Mouse (Mus musculus) liver, postnatal 0 days (tissue): ENCODE data around the gene C4b. TPM values are rescaled to one million over a fixed set of nuclear protein-coding genes. Genes with fewer than 3 reads are reported as not detected.
"Not testable (repeated sequence)": the region's sequence is repeated elsewhere in the genome, so short reads cannot be mapped to it uniquely, and the experiment has no call there.

Source experiments
- ATAC-seq: fragments of 200-750 bp; cut with Nextera tagmentation; 2 replicates; pipeline ENCODE4 v1.8.0; 2017; ENCODE audit warnings: mild to moderate bottlenecking, moderate library complexity
- DNase-seq: peaks from one replicate; pipeline ENCODE4 v3.0.0-alpha.2; 2016
- H3K27ac ChIP-seq: fragments of 300-500 bp; sonication (generic); 2 replicates; pipeline ENCODE4 v1.5.1; 2014; ENCODE audit warnings: antibody characterized with exemption, moderate library complexity, mild to moderate bottlenecking, low read depth
- H3K27me3 ChIP-seq: fragments of 300-500 bp; sonication (generic); 2 replicates; pipeline ENCODE4 v1.6.1; 2014; ENCODE audit warnings: low read length, control low read depth, mixed read lengths; ENCODE audit not compliant: insufficient read depth
- H3K36me3 ChIP-seq: fragments of 300-500 bp; sonication (generic); replicated peaks from 2 replicates; pipeline ENCODE4 v1.6.1; 2014; ENCODE audit warnings: mild to moderate bottlenecking, control low read depth, low read length, moderate library complexity, mixed read lengths; ENCODE audit not compliant: insufficient read depth
- H3K4me1 ChIP-seq: fragments of 300-500 bp; sonication (generic); 2 replicates; pipeline ENCODE4 v1.6.1; 2014; ENCODE audit warnings: antibody characterized with exemption, mild to moderate bottlenecking, control low read depth; ENCODE audit not compliant: insufficient read depth
- H3K4me2 ChIP-seq: fragments of 300-500 bp; sonication (generic); 2 replicates; pipeline ENCODE4 v1.6.1; 2014; ENCODE audit warnings: low read depth, mild to moderate bottlenecking, low read length, moderate library complexity, mixed read lengths
- H3K4me3 ChIP-seq: fragments of 300-500 bp; sonication (generic); 2 replicates; pipeline ENCODE4 v1.5.1; 2014; ENCODE audit warnings: low read depth, low read length
- H3K9ac ChIP-seq: fragments of 300-500 bp; sonication (generic); replicated peaks from 2 replicates; pipeline ENCODE4 v1.6.1; 2014; ENCODE audit warnings: mild to moderate bottlenecking, moderate library complexity
- H3K9me3 ChIP-seq: fragments of 300-500 bp; sonication (generic); 2 replicates; pipeline ENCODE4 v1.6.1; 2016; ENCODE audit warnings: mild to moderate bottlenecking, control low read depth, low read length, mixed read lengths
- CTCF ChIP-seq: sonication (generic); IDR thresholded peaks from 2 replicates; pipeline ENCODE4 v1.5.1; 2016; ENCODE audit warnings: antibody characterized with exemption, low read depth
- EP300 ChIP-seq: IDR thresholded peaks from 2 replicates; pipeline ENCODE4 v1.6.1; 2016; ENCODE audit warnings: antibody characterized with exemption, low read depth, mild to moderate bottlenecking
- WGBS: fragments of 180-500 bp; shearing (Covaris S2); extraction: QIAGEN DNeasy Blood & Tissue Kit; methylation state at CpG from one replicate; pipeline ENCODE4 v1.1.7; 2014; ENCODE audit not compliant: insufficient replicate concordance; 5-methylcytosine and 5-hydroxymethylcytosine counted together
- polyA plus RNA-seq: library from polyadenylated mRNA; unstranded; fragments of >200 nt; fragmentation: Nextera tagmentation; extraction: Ambion mirVana; gene quantifications from 2 replicates; pipeline ENCODE4 v1.2.1, GENCODE M21; 2015

C4b gene
- polyA plus RNA-seq, 1 experiment from 2014 or later: 198 TPM

GRCm38 (mm10) chr17:34712951-34713350 lies 30.7 kb downstream of the C4b start:
- Histone ChIP-seq H3K4me1 (no peaks in the 10 kb centered on the region), H3K9me3 (no peaks in the 10 kb centered on the region), H3K27me3 (no peaks in the 10 kb centered on the region), H3K27ac (no peak overlapping the region), H3K4me3 (no peak overlapping the region), H3K36me3 (no peaks in the 10 kb centered on the region), H3K4me2 (no peak overlapping the region), H3K9ac (no peak overlapping the region)
- WGBS: 44% methylated on average over 6 of the region's 6 CpGs
- peak; percentile 44; the same call in 1 of the 2 replicates for ATAC-seq
- TF ChIP-seq CTCF (peak; percentile 68), EP300 (no peak)
- peak; percentile 68 for DNase-seq

GRCm38 (mm10) chr17:34706476-34706875 lies 37.2 kb downstream of the C4b start:
- H3K27me3 ChIP-seq, H3K36me3 ChIP-seq, H3K4me1 ChIP-seq, ATAC-seq, H3K4me2 ChIP-seq, H3K4me3 ChIP-seq, H3K27ac ChIP-seq, H3K9ac ChIP-seq, DNase-seq, H3K9me3 ChIP-seq: not testable (repeated sequence)
- 66% methylated on average over 2 of the region's 2 CpGs for WGBS

GRCm38 (mm10) chr17:34700671-34701071 lies 43.0 kb downstream of the C4b start:
- H3K9ac ChIP-seq: no peak overlapping the region
- H3K36me3 ChIP-seq: no peaks in the 10 kb centered on the region
- 38% methylated on average over 2 of the region's 2 CpGs for WGBS
- TF ChIP-seq CTCF (no peak), EP300 (no peak)
- no peaks in the 10 kb centered on the region for H3K4me1 ChIP-seq
- H3K9me3 ChIP-seq: no peaks in the 10 kb centered on the region
- H3K4me2 ChIP-seq: no peak overlapping the region
- H3K4me3 ChIP-seq: no peak overlapping the region
- H3K27ac ChIP-seq: no peak overlapping the region
- no peaks in the 10 kb centered on the region for H3K27me3 ChIP-seq
- no peak for ATAC-seq
- no peak for DNase-seq

- ATAC-seq (no peak), DNase-seq (no peak)
- H3K4me2 ChIP-seq: no peak overlapping the region
- no peak overlapping the region for H3K27ac ChIP-seq
- no peaks in the 10 kb centered on the region for H3K36me3 ChIP-seq
- no peaks in the 10 kb centered on the region for H3K4me1 ChIP-seq
- TF ChIP-seq EP300 (no peak), CTCF (no peak)
- no peak overlapping the region for H3K4me3 ChIP-seq
- no peaks in the 10 kb centered on the region for H3K27me3 ChIP-seq
- H3K9ac ChIP-seq: no peak overlapping the region
- no peaks in the 10 kb centered on the region for H3K9me3 ChIP-seq
- WGBS: 61% methylated on average over 14 of the region's 14 CpGs
Observed at GRCm38 (mm10) chr17:34699575-34700408, 43.9 kb downstream of the C4b start.

- DNase-seq: no peak
- H3K4me2 ChIP-seq: no peak overlapping the region
- TF ChIP-seq EP300: no peak
- no peak for TF ChIP-seq CTCF
- no peaks in the 10 kb centered on the region for H3K27me3 ChIP-seq
- 65% methylated on average over 7 of the region's 7 CpGs for WGBS
- ATAC-seq: no peak
- no peaks in the 10 kb centered on the region for H3K36me3 ChIP-seq
- no peaks in the 10 kb centered on the region for H3K4me1 ChIP-seq
- H3K9ac ChIP-seq: no peak overlapping the region
- H3K27ac ChIP-seq: no peak overlapping the region
- H3K4me3 ChIP-seq: no peak overlapping the region
- no peaks in the 10 kb centered on the region for H3K9me3 ChIP-seq
Observed at GRCm38 (mm10) chr17:34692906-34693305, 50.8 kb downstream of the C4b start.

- Histone ChIP-seq H3K27me3 (no peaks in the 10 kb centered on the region), H3K4me1 (no peaks in the 10 kb centered on the region), H3K9me3 (no peaks in the 10 kb centered on the region), H3K9ac (no peak overlapping the region), H3K27ac (no peak overlapping the region), H3K4me3 (no peak overlapping the region), H3K4me2 (no peak overlapping the region), H3K36me3 (no peaks in the 10 kb centered on the region)
- no peak for ATAC-seq
- TF ChIP-seq CTCF (no peak), EP300 (no peak)
- no peak for DNase-seq
- 41% methylated on average over 4 of the region's 4 CpGs for WGBS
Observed at GRCm38 (mm10) chr17:34690458-34690857, 53.2 kb downstream of the C4b start.
